Mouse (Mus musculus): ENCODE measurements around the gene Brf1. TPM values are rescaled to one million over a fixed set of nuclear protein-coding genes. Genes with fewer than 3 reads are reported as not detected.

The Brf1 gene
- polyA plus RNA-seq, 1 experiment from 2014 or later, result 58.5 TPM

DNA sequence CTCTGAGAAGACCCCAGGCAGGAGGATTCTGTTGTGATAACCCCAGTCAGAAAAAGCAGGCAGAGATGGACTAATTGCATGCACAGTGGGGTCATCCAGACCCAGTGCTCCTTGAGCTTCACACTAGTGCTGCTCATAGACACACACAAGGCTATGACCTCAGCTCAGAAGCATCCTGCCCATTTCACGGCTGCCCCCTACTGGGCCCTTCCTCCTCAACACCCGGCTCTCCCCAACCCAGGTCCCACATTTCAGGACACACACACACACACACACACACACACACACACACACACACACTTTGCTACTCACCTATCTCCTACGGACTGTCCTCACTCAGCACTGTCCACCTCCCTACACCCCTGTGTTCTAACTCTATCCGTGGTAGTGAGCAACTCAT is 42.2 kb downstream of the Brf1 start:
- H3K9me3 ChIP-seq (ENCODE audit: control insufficient read depth, low read length), result no peaks in the 10 kb centered on the region
- no peak overlapping the region for H3K9ac ChIP-seq (ENCODE audit: low read length)
- WGBS, result 35% methylated on average over 4 of the region's 4 CpGs
- H3K4me2 ChIP-seq (ENCODE audit: low read depth), result no peak overlapping the region
- no peaks in the 10 kb centered on the region for H3K4me1 ChIP-seq (ENCODE audit: control insufficient read depth, insufficient read depth, low read length)
- peaks cover 31% of the 10 kb centered on the region for H3K36me3 ChIP-seq (ENCODE audit: control insufficient read depth, insufficient read depth, low read length)
- ATAC-seq (ENCODE audit: insufficient read depth, low FRiP score, low TSS enrichment) (0 out of 2 replicates have a peak, but pooled peaks have one; percentile 36), DNase-seq (ENCODE audit: low spot score) (no peak)
- no peaks in the 10 kb centered on the region for H3K27me3 ChIP-seq (ENCODE audit: control insufficient read depth, insufficient read depth, low read length)
- no peak overlapping the region for H3K27ac ChIP-seq (ENCODE audit: low read depth, low read length)
- H3K4me3 ChIP-seq (ENCODE audit: low read depth, low read length), result no peak overlapping the region

DNA sequence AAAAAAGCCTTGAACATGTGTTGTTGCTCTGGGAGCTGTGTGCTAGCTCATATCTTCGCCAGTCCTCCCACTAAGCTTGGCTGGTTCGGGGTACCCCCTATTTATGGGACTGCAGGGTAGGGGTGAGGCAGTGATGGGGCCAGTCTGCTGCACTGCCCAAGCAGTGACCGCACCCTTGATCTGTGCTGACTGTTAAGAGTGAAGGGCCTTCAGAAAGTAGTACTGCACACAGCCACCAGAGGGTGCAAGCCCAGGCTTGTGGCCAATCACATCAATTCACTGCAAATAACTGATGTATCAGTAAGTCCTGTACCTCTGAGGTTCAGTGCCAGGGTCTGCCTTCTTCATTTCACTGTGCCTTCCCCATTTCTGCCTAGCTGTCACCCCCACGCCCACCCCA is 44.7 kb downstream of the Brf1 start:
- Histone ChIP-seq H3K9me3 (ENCODE audit: control insufficient read depth, low read length) (no peaks in the 10 kb centered on the region), H3K27me3 (ENCODE audit: control insufficient read depth, insufficient read depth, low read length) (no peaks in the 10 kb centered on the region), H3K36me3 (ENCODE audit: control insufficient read depth, insufficient read depth, low read length) (peaks cover 11% of the 10 kb centered on the region), H3K4me2 (ENCODE audit: low read depth) (no peak overlapping the region), H3K27ac (ENCODE audit: low read depth, low read length) (no peak overlapping the region), H3K4me1 (ENCODE audit: control insufficient read depth, insufficient read depth, low read length) (peaks cover 3% of the 10 kb centered on the region; the same call in 1 of the 2 replicates), H3K9ac (ENCODE audit: low read length) (no peak overlapping the region), H3K4me3 (ENCODE audit: low read depth, low read length) (no peak overlapping the region)
- ATAC-seq (ENCODE audit: insufficient read depth, low FRiP score, low TSS enrichment) (peak; percentile 49; the same call in 1 of the 2 replicates), DNase-seq (ENCODE audit: low spot score) (peak; percentile 68)
- WGBS, result 36% methylated on average over 4 of the region's 4 CpGs

DNA sequence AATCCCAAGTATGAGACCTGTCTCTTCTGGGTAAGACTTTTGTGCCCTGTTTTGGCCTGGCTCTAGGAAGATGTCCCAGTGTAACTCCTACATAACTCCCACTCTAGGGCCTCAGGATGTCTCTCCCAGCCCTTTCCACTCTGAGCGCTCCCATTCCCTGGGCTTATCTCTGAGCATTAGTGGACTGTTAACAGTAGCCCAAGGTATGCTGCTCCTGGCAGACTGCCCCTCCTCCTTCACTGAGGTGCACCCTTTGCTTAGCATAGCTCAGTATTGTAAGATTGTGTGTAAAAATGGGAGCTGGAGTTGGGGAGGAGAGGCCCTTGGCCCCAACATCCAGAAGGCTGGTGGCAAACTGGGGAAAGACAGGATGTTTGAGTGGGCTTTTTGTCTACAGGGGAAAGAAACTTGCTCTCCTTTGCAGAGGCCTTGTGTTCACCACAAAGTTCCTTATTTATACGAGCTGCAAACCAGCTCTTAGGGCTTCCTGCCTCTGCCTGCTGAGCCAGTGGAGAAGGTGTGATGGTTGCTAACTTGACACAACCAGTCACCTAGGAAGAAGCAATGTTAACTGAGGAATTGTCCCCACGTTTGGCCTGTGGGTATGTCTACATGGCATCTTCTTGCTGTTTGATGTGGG is 47.5 kb downstream of the Brf1 start:
- Histone ChIP-seq H3K4me1 (ENCODE audit: control insufficient read depth, insufficient read depth, low read length) (peaks cover 8% of the 10 kb centered on the region), H3K4me3 (ENCODE audit: low read depth, low read length) (no peak overlapping the region), H3K27me3 (ENCODE audit: control insufficient read depth, insufficient read depth, low read length) (no peaks in the 10 kb centered on the region), H3K9ac (ENCODE audit: low read length) (no peak overlapping the region), H3K27ac (ENCODE audit: low read depth, low read length) (no peak overlapping the region), H3K36me3 (ENCODE audit: control insufficient read depth, insufficient read depth, low read length) (no peaks in the 10 kb centered on the region), H3K9me3 (ENCODE audit: control insufficient read depth, low read length) (no peaks in the 10 kb centered on the region), H3K4me2 (ENCODE audit: low read depth) (no peak overlapping the region)
- DNase-seq (ENCODE audit: low spot score) (no peak), ATAC-seq (ENCODE audit: insufficient read depth, low FRiP score, low TSS enrichment) (no peak)
- WGBS, result 74% methylated on average over 3 of the region's 3 CpGs

DNA sequence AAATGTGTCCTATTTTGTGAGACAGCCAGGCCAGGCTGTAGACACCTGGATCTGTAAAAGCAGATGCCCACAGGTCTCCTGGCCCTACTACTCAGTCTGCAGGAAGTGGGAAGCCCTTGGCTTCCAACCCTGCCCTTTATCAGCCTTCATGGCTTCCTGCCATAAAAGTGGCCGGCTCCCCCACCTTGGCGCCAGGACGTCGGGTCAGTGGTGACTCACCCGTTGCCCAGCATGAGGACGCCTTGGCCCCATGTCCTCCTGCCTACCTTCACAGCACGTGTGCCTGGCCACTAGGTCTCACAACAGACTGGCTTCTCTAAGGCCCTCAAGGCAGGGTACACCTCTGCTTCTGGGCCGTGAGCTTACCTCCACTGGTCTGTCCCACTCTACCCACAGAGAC is 48.1 kb downstream of the Brf1 start:
- H3K36me3 ChIP-seq (ENCODE audit: control insufficient read depth, insufficient read depth, low read length), result no peaks in the 10 kb centered on the region
- no peaks in the 10 kb centered on the region for H3K27me3 ChIP-seq (ENCODE audit: control insufficient read depth, insufficient read depth, low read length)
- no peak overlapping the region for H3K4me2 ChIP-seq (ENCODE audit: low read depth)
- no peak overlapping the region for H3K4me3 ChIP-seq (ENCODE audit: low read depth, low read length)
- H3K27ac ChIP-seq (ENCODE audit: low read depth, low read length), result no peak overlapping the region
- no peak overlapping the region for H3K9ac ChIP-seq (ENCODE audit: low read length)
- peaks cover 8% of the 10 kb centered on the region for H3K4me1 ChIP-seq (ENCODE audit: control insufficient read depth, insufficient read depth, low read length)
- 71% methylated on average over 8 of the region's 8 CpGs for WGBS
- H3K9me3 ChIP-seq (ENCODE audit: control insufficient read depth, low read length), result no peaks in the 10 kb centered on the region
- ATAC-seq (ENCODE audit: insufficient read depth, low FRiP score, low TSS enrichment) (no peak), DNase-seq (ENCODE audit: low spot score) (no peak)

DNA sequence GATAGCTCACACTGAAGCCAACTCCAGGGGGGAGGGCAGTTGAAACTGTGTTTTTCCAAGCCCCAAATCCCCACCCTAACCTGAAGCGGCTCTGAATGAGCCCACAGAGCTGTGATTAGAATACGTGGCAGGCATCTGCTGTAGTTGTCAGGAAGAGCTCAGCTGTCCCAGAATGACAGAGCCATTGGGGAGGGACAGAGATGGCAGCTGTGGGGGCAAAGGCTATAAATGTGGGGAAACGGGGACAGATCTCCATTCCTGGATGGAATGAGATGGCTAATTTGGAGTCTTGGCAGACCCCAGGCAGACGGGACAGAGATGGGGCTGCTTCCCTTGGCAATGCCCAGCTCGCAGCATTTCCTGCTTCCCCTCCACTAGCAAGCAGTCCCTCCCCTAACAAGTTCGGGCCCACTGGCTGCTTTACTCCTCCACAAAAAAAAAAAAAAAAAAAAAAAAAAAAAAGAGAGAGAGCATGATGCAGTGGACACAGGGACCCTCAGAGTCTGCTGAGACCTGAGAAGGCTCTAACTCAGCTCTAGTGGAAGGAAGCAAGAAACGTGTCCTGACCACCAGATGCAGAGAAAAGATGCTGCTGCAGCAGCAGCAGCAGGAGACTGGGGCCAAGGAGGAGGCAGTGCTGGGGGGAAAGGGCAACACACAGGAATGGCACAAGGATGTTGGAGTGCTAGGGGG is 49.2 kb downstream of the Brf1 start:
- Histone ChIP-seq H3K4me1 (ENCODE audit: control insufficient read depth, insufficient read depth, low read length) (peaks cover 8% of the 10 kb centered on the region), H3K4me2 (ENCODE audit: low read depth) (peak overlapping the region; percentile 81), H3K36me3 (ENCODE audit: control insufficient read depth, insufficient read depth, low read length) (no peaks in the 10 kb centered on the region), H3K27ac (ENCODE audit: low read depth, low read length) (peak overlapping the region; percentile 80), H3K4me3 (ENCODE audit: low read depth, low read length) (peak overlapping the region; percentile 52; the same call in 1 of the 2 replicates), H3K9me3 (ENCODE audit: control insufficient read depth, low read length) (no peaks in the 10 kb centered on the region), H3K9ac (ENCODE audit: low read length) (peak overlapping the region; percentile 79; the same call in 1 of the 2 replicates), H3K27me3 (ENCODE audit: control insufficient read depth, insufficient read depth, low read length) (no peaks in the 10 kb centered on the region)
- DNase-seq (ENCODE audit: low spot score) (no peak), ATAC-seq (ENCODE audit: insufficient read depth, low FRiP score, low TSS enrichment) (no peak)
- WGBS, result 27% methylated on average over 7 of the region's 7 CpGs

DNA sequence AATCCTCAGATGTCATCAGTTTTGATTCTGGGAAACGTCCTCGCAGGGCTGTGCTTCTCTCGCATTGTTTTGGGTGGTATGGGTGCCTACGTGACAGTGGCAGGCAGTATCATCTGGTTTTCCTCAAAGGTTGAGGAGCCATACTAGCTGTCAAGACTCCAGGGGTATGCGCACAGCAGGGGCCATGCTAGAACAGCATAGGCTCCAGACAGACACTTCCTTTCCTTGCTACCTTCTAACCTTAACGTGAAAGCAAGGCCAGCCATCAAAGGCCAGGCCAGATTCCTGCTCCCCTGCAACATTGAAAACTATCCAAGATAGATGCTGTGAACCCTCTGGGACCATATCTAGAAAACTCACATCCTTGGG is 49.8 kb downstream of the Brf1 start:
- DNase-seq (ENCODE audit: low spot score) (no peak), ATAC-seq (ENCODE audit: insufficient read depth, low FRiP score, low TSS enrichment) (peak; percentile 20)
- H3K4me1 ChIP-seq (ENCODE audit: control insufficient read depth, insufficient read depth, low read length), result peaks cover 8% of the 10 kb centered on the region
- H3K27ac ChIP-seq (ENCODE audit: low read depth, low read length), result peak overlapping the region; percentile 80
- H3K36me3 ChIP-seq (ENCODE audit: control insufficient read depth, insufficient read depth, low read length), result no peaks in the 10 kb centered on the region
- peak overlapping the region; percentile 81 for H3K4me2 ChIP-seq (ENCODE audit: low read depth)
- peak overlapping the region; percentile 79 for H3K9ac ChIP-seq (ENCODE audit: low read length)
- peak overlapping the region; percentile 52 for H3K4me3 ChIP-seq (ENCODE audit: low read depth, low read length)
- H3K27me3 ChIP-seq (ENCODE audit: control insufficient read depth, insufficient read depth, low read length), result no peaks in the 10 kb centered on the region
- WGBS, result 8% methylated on average over 6 of the region's 6 CpGs
- H3K9me3 ChIP-seq (ENCODE audit: control insufficient read depth, low read length), result no peaks in the 10 kb centered on the region

DNA sequence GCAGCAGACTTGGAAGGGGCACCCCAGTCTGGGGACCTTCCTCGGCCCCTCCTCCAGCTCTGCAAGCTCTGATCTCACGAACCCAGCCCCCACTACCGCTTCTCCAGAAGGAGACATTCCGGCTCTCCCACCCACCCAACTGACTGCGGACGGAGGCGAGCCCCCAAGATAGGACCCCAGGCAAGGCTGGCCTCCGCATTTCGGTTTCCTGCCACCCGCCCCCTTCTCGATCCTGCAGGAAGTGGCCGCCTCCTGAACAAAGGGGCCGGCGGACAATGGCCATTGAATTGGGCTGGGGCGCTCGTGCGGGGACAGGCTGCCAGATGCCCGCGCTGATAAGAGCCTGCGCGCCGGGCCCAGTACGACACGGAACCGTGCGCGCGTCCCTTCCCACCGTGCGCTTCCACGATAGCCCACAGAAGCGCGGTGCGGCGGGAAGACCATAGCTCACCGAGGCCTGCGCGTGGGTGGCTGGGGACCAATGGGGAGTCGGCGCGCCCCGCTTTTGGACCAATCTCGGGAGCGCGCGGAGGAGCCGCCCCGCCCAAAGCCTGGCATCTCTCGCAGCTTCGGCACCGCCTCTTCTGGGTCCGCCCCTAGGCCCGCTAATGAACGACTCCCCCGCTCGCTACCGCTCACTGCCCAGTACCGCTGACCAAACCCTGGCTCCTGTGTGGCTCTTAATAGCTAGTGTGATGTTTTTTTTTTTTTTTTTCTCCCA is 50.3 kb downstream of the Brf1 start:
- Histone ChIP-seq H3K9ac (ENCODE audit: low read length) (peak overlapping the region; percentile 79), H3K9me3 (ENCODE audit: control insufficient read depth, low read length) (no peaks in the 10 kb centered on the region), H3K4me1 (ENCODE audit: control insufficient read depth, insufficient read depth, low read length) (peaks cover 8% of the 10 kb centered on the region), H3K27me3 (ENCODE audit: control insufficient read depth, insufficient read depth, low read length) (no peaks in the 10 kb centered on the region), H3K36me3 (ENCODE audit: control insufficient read depth, insufficient read depth, low read length) (no peaks in the 10 kb centered on the region), H3K27ac (ENCODE audit: low read depth, low read length) (peak overlapping the region; percentile 80), H3K4me3 (ENCODE audit: low read depth, low read length) (peak overlapping the region; percentile 52), H3K4me2 (ENCODE audit: low read depth) (peak overlapping the region; percentile 81)
- WGBS, result under 1% methylated on average over 57 of the region's 58 CpGs
- ATAC-seq (ENCODE audit: insufficient read depth, low FRiP score, low TSS enrichment) (peak; percentile 82), DNase-seq (ENCODE audit: low spot score) (peak; percentile 94)

DNA sequence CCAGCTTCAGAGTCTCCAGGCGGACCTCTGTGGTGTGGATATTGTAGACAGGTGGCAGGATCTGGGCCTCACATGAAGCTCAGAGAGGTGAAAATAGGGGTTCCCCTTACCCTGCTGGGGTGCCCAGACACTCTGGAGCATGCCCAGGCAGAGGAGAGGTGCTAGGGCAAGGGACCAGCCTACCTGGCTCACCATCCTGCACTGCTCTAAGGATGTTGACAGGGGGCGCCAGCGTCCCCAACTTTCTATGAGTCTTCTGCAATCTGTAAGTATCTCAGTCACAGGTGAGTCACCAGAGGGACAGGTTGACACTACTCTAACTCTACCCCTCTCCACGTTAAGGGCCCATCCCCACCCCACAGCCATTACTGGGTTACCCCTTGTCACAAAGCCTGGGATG is 53.2 kb downstream of the Brf1 start:
- DNase-seq (ENCODE audit: low spot score) (no peak), ATAC-seq (ENCODE audit: insufficient read depth, low FRiP score, low TSS enrichment) (no peak)
- H3K27me3 ChIP-seq (ENCODE audit: control insufficient read depth, insufficient read depth, low read length), result no peaks in the 10 kb centered on the region
- no peaks in the 10 kb centered on the region for H3K9me3 ChIP-seq (ENCODE audit: control insufficient read depth, low read length)
- no peak overlapping the region for H3K9ac ChIP-seq (ENCODE audit: low read length)
- no peak overlapping the region for H3K4me2 ChIP-seq (ENCODE audit: low read depth)
- H3K27ac ChIP-seq (ENCODE audit: low read depth, low read length), result no peak overlapping the region
- H3K4me1 ChIP-seq (ENCODE audit: control insufficient read depth, insufficient read depth, low read length), result peaks cover 8% of the 10 kb centered on the region
- H3K36me3 ChIP-seq (ENCODE audit: control insufficient read depth, insufficient read depth, low read length), result no peaks in the 10 kb centered on the region
- 27% methylated on average over 4 of the region's 4 CpGs for WGBS
- no peak overlapping the region for H3K4me3 ChIP-seq (ENCODE audit: low read depth, low read length)
